Mouse (Mus musculus): Measurements from ENCODE around the gene Ncf2. TPM values are rescaled to one million over a fixed set of nuclear protein-coding genes. Genes with fewer than 3 reads are reported as not detected.

Gene Ncf2
- polyA plus RNA-seq, 1 experiment, result 0.07 TPM

GRCm38 (mm10) chr1:152795688-152796255, 4.2 kb upstream of the Ncf2 start:
- Histone ChIP-seq H3K27me3 (ENCODE audit: control insufficient read depth, insufficient read depth, insufficient read length) (no peaks in the 10 kb centered on the region), H3ac (ENCODE audit: control insufficient read depth, insufficient read length) (no peak overlapping the region), H3K36me3 (ENCODE audit: control insufficient read depth, insufficient read depth) (no peaks in the 10 kb centered on the region), H3K79me2 (ENCODE audit: control insufficient read depth, insufficient read depth) (no peaks in the 10 kb centered on the region), H3K4me2 (ENCODE audit: low read depth) (no peak overlapping the region), H3K4me3 (no peak overlapping the region)
- TF ChIP-seq USF1 (IDR thresholded peaks at IDR 0.05; ENCODE audit: low read depth) (no peak), TCF3 (IDR thresholded peaks at IDR 0.05; ENCODE audit: insufficient read length, low read depth) (no peak), MYOD1 (IDR thresholded peaks at IDR 0.05; ENCODE audit: control insufficient read depth in 1 of 3, insufficient read length in 2 of 3, low read depth in 2 of 3) (no peak), POLR2AphosphoS2 (IDR thresholded peaks at IDR 0.05; ENCODE audit: insufficient read length, low read depth) (no peak), MYOG (IDR thresholded peaks at IDR 0.05; ENCODE audit: control insufficient read depth in 1 of 3, insufficient read depth in 1 of 3, insufficient read length in 2 of 3, low read depth in 2 of 3) (no peak), REST (IDR thresholded peaks at IDR 0.05; ENCODE audit: insufficient read depth, insufficient read length) (no peak), E2F4 (IDR thresholded peaks at IDR 0.05; ENCODE audit: insufficient read depth) (no peak), TCF12 (IDR thresholded peaks at IDR 0.05; ENCODE audit: insufficient read depth, poor library complexity, severe bottlenecking) (no peak), MAX (IDR thresholded peaks at IDR 0.05; ENCODE audit: low read depth) (no peak)

- no peaks in the 10 kb centered on the region for H3K36me3 ChIP-seq (ENCODE audit: control insufficient read depth, insufficient read depth)
- TF ChIP-seq TCF3 (IDR thresholded peaks at IDR 0.05; ENCODE audit: insufficient read length, low read depth) (no peak), POLR2AphosphoS2 (IDR thresholded peaks at IDR 0.05; ENCODE audit: insufficient read length, low read depth) (no peak), MAX (IDR thresholded peaks at IDR 0.05; ENCODE audit: low read depth) (no peak), TCF12 (IDR thresholded peaks at IDR 0.05; ENCODE audit: insufficient read depth, poor library complexity, severe bottlenecking) (no peak), POLR2A (IDR thresholded peaks at IDR 0.05; ENCODE audit: insufficient read length, low read depth) (no peak), MYOD1 (IDR thresholded peaks at IDR 0.05; ENCODE audit: control insufficient read depth in 1 of 3, insufficient read length in 2 of 3, low read depth in 2 of 3) (no peak), MYOG (IDR thresholded peaks at IDR 0.05; ENCODE audit: control insufficient read depth in 1 of 3, insufficient read depth in 1 of 3, insufficient read length in 2 of 3, low read depth in 2 of 3) (no peak), USF1 (IDR thresholded peaks at IDR 0.05; ENCODE audit: low read depth) (no peak), REST (IDR thresholded peaks at IDR 0.05; ENCODE audit: insufficient read depth, insufficient read length) (no peak), E2F4 (IDR thresholded peaks at IDR 0.05; ENCODE audit: insufficient read depth) (no peak), CEBPB (IDR thresholded peaks at IDR 0.05; ENCODE audit: insufficient read depth, poor library complexity, severe bottlenecking) (no peak), SRF (IDR thresholded peaks at IDR 0.05; ENCODE audit: control insufficient read depth, insufficient read length, low read depth) (no peak)
- H3ac ChIP-seq (ENCODE audit: control insufficient read depth, insufficient read length), result no peak overlapping the region
- no peak overlapping the region for H3K4me2 ChIP-seq (ENCODE audit: low read depth)
- no peaks in the 10 kb centered on the region for H3K79me2 ChIP-seq (ENCODE audit: control insufficient read depth, insufficient read depth)
- H3K4me3 ChIP-seq, result no peak overlapping the region
- H3K27me3 ChIP-seq (ENCODE audit: control insufficient read depth, insufficient read depth, insufficient read length), result no peaks in the 10 kb centered on the region
Measured at GRCm38 (mm10) chr1:152796683-152797263, 3.2 kb upstream of the Ncf2 start.

- no peak overlapping the region for H3ac ChIP-seq (ENCODE audit: control insufficient read depth, insufficient read length)
- H3K36me3 ChIP-seq (ENCODE audit: control insufficient read depth, insufficient read depth), result no peaks in the 10 kb centered on the region
- no peak overlapping the region for H3K4me2 ChIP-seq (ENCODE audit: low read depth)
- no peak for TF ChIP-seq SRF (IDR thresholded peaks at IDR 0.05; ENCODE audit: control insufficient read depth, insufficient read length, low read depth)
- no peak for TF ChIP-seq TCF12 (IDR thresholded peaks at IDR 0.05; ENCODE audit: insufficient read depth, poor library complexity, severe bottlenecking)
- no peak for TF ChIP-seq CEBPB (IDR thresholded peaks at IDR 0.05; ENCODE audit: insufficient read depth, poor library complexity, severe bottlenecking)
- TF ChIP-seq USF1 (IDR thresholded peaks at IDR 0.05; ENCODE audit: low read depth), result no peak
- H3K27me3 ChIP-seq (ENCODE audit: control insufficient read depth, insufficient read depth, insufficient read length), result no peaks in the 10 kb centered on the region
- no peak overlapping the region for H3K4me3 ChIP-seq
- no peaks in the 10 kb centered on the region for H3K79me2 ChIP-seq (ENCODE audit: control insufficient read depth, insufficient read depth)
Measured at GRCm38 (mm10) chr1:152798125-152798524, 1.9 kb upstream of the Ncf2 start.

GRCm38 (mm10) chr1:152800633-152801176, 711 bp downstream of the Ncf2 start:
- Histone ChIP-seq H3K27me3 (ENCODE audit: control insufficient read depth, insufficient read depth, insufficient read length) (peaks cover 10% of the 10 kb centered on the region), H3K4me2 (ENCODE audit: low read depth) (no peak overlapping the region), H3ac (ENCODE audit: control insufficient read depth, insufficient read length) (no peak overlapping the region), H3K36me3 (ENCODE audit: control insufficient read depth, insufficient read depth) (no peaks in the 10 kb centered on the region), H3K4me3 (no peak overlapping the region), H3K79me2 (ENCODE audit: control insufficient read depth, insufficient read depth) (no peaks in the 10 kb centered on the region)
- no peak for TF ChIP-seq TCF12 (IDR thresholded peaks at IDR 0.05; ENCODE audit: insufficient read depth, poor library complexity, severe bottlenecking)
- no peak for TF ChIP-seq TCF3 (IDR thresholded peaks at IDR 0.05; ENCODE audit: insufficient read length, low read depth)
- TF ChIP-seq POLR2AphosphoS2 (IDR thresholded peaks at IDR 0.05; ENCODE audit: insufficient read length, low read depth), result no peak
- TF ChIP-seq MYOD1 (IDR thresholded peaks at IDR 0.05; ENCODE audit: control insufficient read depth in 1 of 3, insufficient read length in 2 of 3, low read depth in 2 of 3), result no peak
- TF ChIP-seq E2F4 (IDR thresholded peaks at IDR 0.05; ENCODE audit: insufficient read depth), result no peak

GRCm38 (mm10) chr1:152804907-152805306, 4.9 kb downstream of the Ncf2 start:
- TF ChIP-seq MYOG (IDR thresholded peaks at IDR 0.05; ENCODE audit: control insufficient read depth in 1 of 3, insufficient read depth in 1 of 3, insufficient read length in 2 of 3, low read depth in 2 of 3), result no peak
- no peak for TF ChIP-seq TCF3 (IDR thresholded peaks at IDR 0.05; ENCODE audit: insufficient read length, low read depth)
- no peak for TF ChIP-seq POLR2AphosphoS2 (IDR thresholded peaks at IDR 0.05; ENCODE audit: insufficient read length, low read depth)
- TF ChIP-seq SRF (IDR thresholded peaks at IDR 0.05; ENCODE audit: control insufficient read depth, insufficient read length, low read depth), result no peak
- TF ChIP-seq E2F4 (IDR thresholded peaks at IDR 0.05; ENCODE audit: insufficient read depth), result no peak
- no peak for TF ChIP-seq MYOD1 (IDR thresholded peaks at IDR 0.05; ENCODE audit: control insufficient read depth in 1 of 3, insufficient read length in 2 of 3, low read depth in 2 of 3)
- TF ChIP-seq MAX (IDR thresholded peaks at IDR 0.05; ENCODE audit: low read depth), result no peak
- no peak for TF ChIP-seq TCF12 (IDR thresholded peaks at IDR 0.05; ENCODE audit: insufficient read depth, poor library complexity, severe bottlenecking)
- TF ChIP-seq POLR2A (IDR thresholded peaks at IDR 0.05; ENCODE audit: insufficient read length, low read depth), result no peak
- TF ChIP-seq CEBPB (IDR thresholded peaks at IDR 0.05; ENCODE audit: insufficient read depth, poor library complexity, severe bottlenecking), result no peak
- TF ChIP-seq USF1 (IDR thresholded peaks at IDR 0.05; ENCODE audit: low read depth), result no peak
- no peak for TF ChIP-seq REST (IDR thresholded peaks at IDR 0.05; ENCODE audit: insufficient read depth, insufficient read length)
- H3ac ChIP-seq (ENCODE audit: control insufficient read depth, insufficient read length), result no peak overlapping the region
- H3K79me2 ChIP-seq (ENCODE audit: control insufficient read depth, insufficient read depth), result no peaks in the 10 kb centered on the region
- no peak overlapping the region for H3K4me3 ChIP-seq
- no peak overlapping the region for H3K4me2 ChIP-seq (ENCODE audit: low read depth)
- no peaks in the 10 kb centered on the region for H3K36me3 ChIP-seq (ENCODE audit: control insufficient read depth, insufficient read depth)
- peaks cover 10% of the 10 kb centered on the region for H3K27me3 ChIP-seq (ENCODE audit: control insufficient read depth, insufficient read depth, insufficient read length)
